Mouse (Mus musculus): ENCODE measurements at regions not wholly inside any gene's neighbourhood (a gene's known extent, or its start where the extent isn't known, plus 50 kb on each side); places are given as distances from the start of the nearest gene placed in this dataset.

GRCm38 (mm10) chr16:30158184-30158583 is 94.0 kb downstream of the Hes1 start:
- ATAC-seq (replicated peaks; ENCODE audit: poor library complexity) = no peak

GRCm38 (mm10) chr16:30160399-30160798 is 96.2 kb downstream of the Hes1 start:
- peak; percentile 94 for ATAC-seq (replicated peaks; ENCODE audit: poor library complexity)

GRCm38 (mm10) chr16:30163303-30163702 is 99.1 kb downstream of the Hes1 start:
- no peak for ATAC-seq (replicated peaks; ENCODE audit: poor library complexity)

- ATAC-seq (replicated peaks; ENCODE audit: poor library complexity) = 0 out of 2 replicates have a peak, but pooled peaks have one; percentile 26
These were observed 101.5 kb downstream of the Hes1 start for GRCm38 (mm10) chr16:30165667-30166180.

GRCm38 (mm10) chr16:30171381-30172079 is 95.8 kb downstream of the Cpn2 start:
- peak; percentile 66 for ATAC-seq (replicated peaks; ENCODE audit: poor library complexity)

- no peak for ATAC-seq (replicated peaks; ENCODE audit: poor library complexity)
These were observed 95.1 kb downstream of the Cpn2 start for GRCm38 (mm10) chr16:30172136-30172731.

GRCm38 (mm10) chr16:30172798-30173202 is 94.5 kb downstream of the Cpn2 start:
- ATAC-seq (replicated peaks; ENCODE audit: poor library complexity) = peak; percentile 48; the same call in 1 of the 2 replicates

- ATAC-seq (replicated peaks; ENCODE audit: poor library complexity) = peak; percentile 40
These were observed 93.1 kb downstream of the Cpn2 start for GRCm38 (mm10) chr16:30173953-30174874.

- ATAC-seq (replicated peaks; ENCODE audit: poor library complexity) = no peak
These were observed 91.0 kb downstream of the Cpn2 start for GRCm38 (mm10) chr16:30176306-30176705.

- no peak for ATAC-seq (replicated peaks; ENCODE audit: poor library complexity)
These were observed 89.5 kb downstream of the Cpn2 start for GRCm38 (mm10) chr16:30177769-30178168.

GRCm38 (mm10) chr16:30178596-30178995 is 88.7 kb downstream of the Cpn2 start:
- ATAC-seq (replicated peaks; ENCODE audit: poor library complexity) = peak; percentile 59

GRCm38 (mm10) chr16:30179504-30179976 is 87.8 kb downstream of the Cpn2 start:
- peak; percentile 64 for ATAC-seq (replicated peaks; ENCODE audit: poor library complexity)

- peak; percentile 40 for ATAC-seq (replicated peaks; ENCODE audit: poor library complexity)
These were observed 86.2 kb downstream of the Cpn2 start for GRCm38 (mm10) chr16:30181116-30181515.

GRCm38 (mm10) chr16:30184591-30185265 is 82.6 kb downstream of the Cpn2 start:
- peak; percentile 58 for ATAC-seq (replicated peaks; ENCODE audit: poor library complexity)

GRCm38 (mm10) chr16:30185707-30186106 is 81.6 kb downstream of the Cpn2 start:
- no peak for ATAC-seq (replicated peaks; ENCODE audit: poor library complexity)

GRCm38 (mm10) chr16:30186201-30186700 is 81.0 kb downstream of the Cpn2 start:
- no peak for ATAC-seq (replicated peaks; ENCODE audit: poor library complexity)

- ATAC-seq (replicated peaks; ENCODE audit: poor library complexity) = no peak
These were observed 80.5 kb downstream of the Cpn2 start for GRCm38 (mm10) chr16:30186701-30187270.

- no peak for ATAC-seq (replicated peaks; ENCODE audit: poor library complexity)
These were observed 79.9 kb downstream of the Cpn2 start for GRCm38 (mm10) chr16:30187400-30187799.

GRCm38 (mm10) chr16:30187907-30188414 is 79.3 kb downstream of the Cpn2 start:
- ATAC-seq (replicated peaks; ENCODE audit: poor library complexity) = peak; percentile 70
